Mouse (Mus musculus) ES-E14 (cell line): ENCODE results near the gene Htr2b.

Experiments
- CHD2 ChIP-seq: IDR thresholded peaks from 2 replicates; pipeline ENCODE4 v1.6.1; 2014; ENCODE audit warnings: mild to moderate bottlenecking, low read depth, low read length, inconsistent platforms
- HCFC1 ChIP-seq: IDR thresholded peaks from 2 replicates; pipeline ENCODE4 v1.6.1; 2012; ENCODE audit warnings: low read length, inconsistent platforms, borderline replicate concordance; ENCODE audit not compliant: insufficient read depth
- MAFK ChIP-seq: IDR thresholded peaks from 2 replicates; pipeline ENCODE4 v1.6.1; 2014; ENCODE audit warnings: mild to moderate bottlenecking, low read depth, low read length, inconsistent platforms; ENCODE audit not compliant: insufficient read depth
- ZC3H11A ChIP-seq: IDR thresholded peaks from 2 replicates; pipeline ENCODE4 v1.6.1; 2012; ENCODE audit warnings: low read depth, mild to moderate bottlenecking, inconsistent platforms, low read length, borderline replicate concordance
- ZNF384 ChIP-seq: IDR thresholded peaks from 2 replicates; pipeline ENCODE4 v1.6.1; 2012; ENCODE audit warnings: low read depth, low read length, inconsistent platforms

DNA sequence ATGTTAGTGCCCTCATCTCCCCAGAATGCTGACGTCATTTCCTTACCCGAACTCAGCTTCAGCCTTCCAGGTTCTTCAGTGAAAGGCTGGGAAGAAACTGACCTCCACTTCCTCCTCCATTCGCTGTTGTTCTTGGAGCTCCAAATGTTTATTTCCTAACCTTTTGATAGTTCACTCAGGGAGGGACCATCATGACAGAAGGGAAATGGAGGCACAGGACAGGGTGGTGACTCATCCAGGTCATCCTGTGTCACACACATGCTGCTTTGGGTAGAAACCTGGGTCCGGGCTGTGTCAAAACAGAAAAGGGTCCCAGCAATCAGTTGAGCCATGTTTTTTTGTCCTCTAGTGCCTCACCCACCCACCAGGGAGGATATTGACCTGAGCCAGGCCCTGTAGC, 31.4 kb upstream of the Htr2b start:
- no peak for TF ChIP-seq HCFC1
- TF ChIP-seq ZNF384, result no peak
- no peak for TF ChIP-seq ZC3H11A
- TF ChIP-seq MAFK, result no peak
- no peak for TF ChIP-seq CHD2
